1 mouse cellular context compared by ENCODE assay signal in genomic region chr5:103736553-103737207, GRCm38 (mm10).
TF ChIP-seq lines count a peak whose summit lies in the region.

No protein-coding gene starts in this region.

TF ChIP-seq in MEL, 35 proteins besides CTCF, POLR2A, EP300 and RAD21 (continued from another document):
- TF ChIP-seq KAT2A (conservative IDR thresholded peaks at IDR 0.05; ENCODE audit: low read depth, low read length) (no peak), SIN3A (IDR thresholded peaks at IDR 0.05; ENCODE audit: low read length) (0 out of 2 replicates have a peak, but pooled peaks have one; percentile 12)
TF ChIP-seq in MEL: peak in this region for 5.
